Mouse (Mus musculus) left cerebral cortex, adult 9 months (tissue): ENCODE data around the gene Olfr463.

Source experiments
- DNase-seq, 2 experiments: peaks; one replicate each; pipeline ENCODE4 v3.0.0; 2022; ENCODE audit warnings: low spot score in 2 of 2

Olfr463 gene

GRCm38 (mm10) chr11:87897287-87897686 is at the start of gene Olfr463:
Gene Olfr463 (minus strand): TSS chr11:87897387.
- DNase-seq, result no peak

- DNase-seq, result no peak
Observed at GRCm38 (mm10) chr11:87935467-87935866, 38.3 kb upstream of the Olfr463 start.

- DNase-seq, result no peak
Observed at GRCm38 (mm10) chr11:87933731-87934130, 36.5 kb upstream of the Olfr463 start.

- no peak for DNase-seq
Observed at GRCm38 (mm10) chr11:87930348-87930747, 33.2 kb upstream of the Olfr463 start.

- no peak for DNase-seq
Observed at GRCm38 (mm10) chr11:87920966-87921365, 23.8 kb upstream of the Olfr463 start, which contains the start of gene Olfr464. Gene Olfr464 (minus strand): TSS chr11:87920967.

- peak; percentile 11 to 41 for DNase-seq
Observed at GRCm38 (mm10) chr11:87920301-87920700, 23.1 kb upstream of the Olfr463 start.

- DNase-seq, result no peak
Observed at GRCm38 (mm10) chr11:87916005-87916404, 18.8 kb upstream of the Olfr463 start.

- DNase-seq, result no peak
Observed at GRCm38 (mm10) chr11:87904331-87904730, 7.1 kb upstream of the Olfr463 start.

GRCm38 (mm10) chr11:87892168-87892567 is 5.0 kb downstream of the Olfr463 start, which contains the start of gene Olfr462:
Gene Olfr462 (minus strand): TSS chr11:87892268.
- no peak for DNase-seq

GRCm38 (mm10) chr11:87884856-87885255 is 12.3 kb downstream of the Olfr463 start:
- DNase-seq, result no peak

- no peak for DNase-seq
Observed at GRCm38 (mm10) chr11:87883493-87883892, 13.7 kb downstream of the Olfr463 start.

- no peak for DNase-seq
Observed at GRCm38 (mm10) chr11:87881714-87882113, 15.5 kb downstream of the Olfr463 start.

- no peak for DNase-seq
Observed at GRCm38 (mm10) chr11:87879826-87880225, 17.4 kb downstream of the Olfr463 start.

- no peak for DNase-seq
Observed at GRCm38 (mm10) chr11:87875436-87875835, 21.8 kb downstream of the Olfr463 start, which contains the start of gene Epx. Gene Epx (minus strand): TSS chr11:87875536.

GRCm38 (mm10) chr11:87871766-87872165 is 25.4 kb downstream of the Olfr463 start:
- no peak for DNase-seq

- DNase-seq, result no peak
Observed at GRCm38 (mm10) chr11:87870096-87870495, 27.1 kb downstream of the Olfr463 start.

GRCm38 (mm10) chr11:87866891-87867290 is 30.3 kb downstream of the Olfr463 start:
- peak in 1 of 2 experiments; percentile 5 for DNase-seq

- DNase-seq, result no peak
Observed at GRCm38 (mm10) chr11:87862805-87863204, 34.4 kb downstream of the Olfr463 start.

GRCm38 (mm10) chr11:87860426-87860825 is 36.8 kb downstream of the Olfr463 start:
- no peak for DNase-seq

- no peak for DNase-seq
Observed at GRCm38 (mm10) chr11:87859273-87859672, 37.9 kb downstream of the Olfr463 start.

- DNase-seq, result no peak
Observed at GRCm38 (mm10) chr11:87854550-87854949, 42.6 kb downstream of the Olfr463 start.

GRCm38 (mm10) chr11:87853597-87853954 is 43.6 kb downstream of the Olfr463 start:
- DNase-seq, result peak in 1 of 2 experiments; percentile 31

- DNase-seq, result peak; percentile 75 to 89
Observed at GRCm38 (mm10) chr11:87852690-87853596, 44.2 kb downstream of the Olfr463 start, which contains the start of gene Mks1. Gene Mks1 (plus strand): TSS chr11:87853215.
